ENCODE assay signal across 8 mouse cellular contexts in genomic region chr10:88503421-88504314, GRCm38 (mm10). TPM values are rescaled to one million over a fixed set of nuclear protein-coding genes. Genes with fewer than 3 reads are reported as not detected.
DNase-seq lines count a peak whose midpoint lies in the region; ATAC-seq lines count a peak whose summit lies in the region.

TSS of gene Chpt1 (minus strand) at chr10:88504073.

- H3K4me2 ChIP-seq in intestine, embryonic 14.5 days (ENCODE audit: low read length) = peak within 1 kb of the TSS; percentile 69

- H3K36me3 ChIP-seq in intestine, embryonic 14.5 days (ENCODE audit: control insufficient read depth, insufficient read depth, low read length) = no peaks in the 10 kb centered on the region

- peak within 1 kb of the TSS; percentile 62 for H3K27ac ChIP-seq in intestine, embryonic 14.5 days (ENCODE audit: low read depth)

- H3K4me3 ChIP-seq in intestine, embryonic 14.5 days (ENCODE audit: low read depth, low read length) = peak within 1 kb of the TSS; percentile 82

- H3K9me3 ChIP-seq in intestine, embryonic 14.5 days (ENCODE audit: control insufficient read depth, low read length) = no peaks in the 10 kb centered on the region

- H3K4me1 ChIP-seq in intestine, embryonic 14.5 days (replicated peaks; ENCODE audit: control insufficient read depth, insufficient read depth, low read length) = peaks cover 4% of the 10 kb centered on the region

- peak; percentile 95 for DNase-seq in adrenal gland, adult 2 months
- DNase-seq in embryo, embryonic 10.5 days (ENCODE audit: low spot score) = peak; percentile 91
- peak; percentile 91 for DNase-seq in gastrocnemius, postnatal 25 days
- DNase-seq in intestine, embryonic 14.5 days (ENCODE audit: low spot score) = peak; percentile 93
- peak; percentile 78 to 81 for DNase-seq in left cerebral cortex, postnatal 25 days (ENCODE audit: low spot score in 2 of 2)
- DNase-seq in mesoderm, embryonic 11.5 days (ENCODE audit: low read depth, low spot score) = peak; percentile 78
- DNase-seq in right cerebral cortex, postnatal 36 days (ENCODE audit: low spot score in 2 of 2) = peak; percentile 65 to 75
- peak; percentile 92 for DNase-seq in yolk sac, embryonic 10.5 days (ENCODE audit: low spot score)

- H3K27me3 ChIP-seq in intestine, embryonic 14.5 days (replicated peaks; ENCODE audit: control insufficient read depth, insufficient read depth, low read length) = no peaks in the 10 kb centered on the region

- intact Hi-C loops in left cerebral cortex, postnatal 25 days (cut with DNase I) = loop anchor here (5.0 kb wide), 2 partner anchors 126 to 229 kb away; partner anchors contain the start of genes Arl1, Dram1 and Gnptab

- peak within 1 kb of the TSS; percentile 66 for H3K9ac ChIP-seq in intestine, embryonic 14.5 days (ENCODE audit: low read length)

- peak; percentile 93 for ATAC-seq in intestine, embryonic 14.5 days (replicated peaks; ENCODE audit: low FRiP score, low TSS enrichment, low read depth)

- WGBS in intestine, embryonic 14.5 days = under 1% methylated on average over 63 of the region's 80 CpGs

RNA-seq across cellular contexts. Expression of gene Chpt1, which starts in this region (rescaled TPM):
- 100 to 1,000 TPM; 321 to 425 TPM for total RNA-seq in adrenal gland, adult 2 months (2021)
- polyA plus RNA-seq in adrenal gland, adult 2 months (2012; rRNA removed) = 254 and 337 TPM in 2 replicates
- total RNA-seq in gastrocnemius, postnatal 25 days (2021) = 100 to 1,000 TPM; 102 to 103 TPM
- 21.2 and 37.9 TPM in 2 replicates for polyA plus RNA-seq in intestine, embryonic 14.5 days (2014; fragmentation: Nextera tagmentation; extraction: Ambion mirVana)
- total RNA-seq in left cerebral cortex, postnatal 25 days (2021) = 10 to 100 TPM; 36.3 to 43.3 TPM

Comparison
In these comparisons a context has a peak if more than half of its experiments do, and no peak if none do; other contexts are left out.
1. Peak in every context shown above with its lines: DNase-seq, ATAC-seq, H3K4me3 ChIP-seq and H3K27ac ChIP-seq.